Mouse (Mus musculus) heart, adult 11 months (tissue): Measurements from ENCODE around the gene Ccn6.

Experiments
- DNase-seq: peaks from one replicate; pipeline ENCODE4 v3.0.0; 2022

Gene Ccn6

DNA sequence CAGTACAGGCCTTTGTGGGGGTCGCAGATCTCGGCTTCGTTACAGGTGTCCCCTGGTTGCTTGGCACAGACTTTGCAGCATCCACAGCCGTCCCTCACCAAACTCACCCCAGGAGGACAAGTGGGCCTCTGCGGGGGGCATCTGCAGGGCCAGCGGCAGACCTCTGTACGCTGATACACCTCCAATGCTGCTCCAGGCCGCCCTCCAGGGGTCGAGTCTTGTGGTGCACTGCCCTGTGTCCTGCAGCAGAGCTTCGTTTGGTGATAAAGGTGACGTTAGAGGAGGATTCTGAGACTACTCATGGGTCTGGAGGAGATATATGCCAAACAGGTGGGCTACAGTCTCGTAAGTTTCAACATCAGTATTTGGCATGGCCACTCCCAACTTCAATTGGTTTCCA, 5.3 kb downstream of the Ccn6 start:
- DNase-seq = peak; percentile 80

DNA sequence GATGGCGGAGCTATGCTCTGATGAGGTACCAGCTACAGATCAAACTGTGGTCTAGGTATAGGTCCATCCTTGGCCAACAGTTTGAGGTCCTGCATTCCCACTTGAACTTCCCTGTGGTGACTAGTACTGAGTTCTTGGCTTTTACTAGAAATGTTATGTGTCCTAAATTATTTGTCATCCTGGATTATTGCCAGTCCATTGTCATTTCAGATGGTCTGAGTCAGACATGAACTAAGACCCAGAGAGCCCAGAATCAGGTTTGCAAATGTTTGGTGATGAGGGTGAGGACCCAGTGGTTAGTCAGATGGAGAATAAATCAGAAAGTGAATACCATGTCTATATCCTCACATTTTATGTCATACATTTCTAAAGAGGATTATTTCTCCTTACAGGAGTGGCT, 6.3 kb downstream of the Ccn6 start:
- peak; percentile 39 for DNase-seq

DNA sequence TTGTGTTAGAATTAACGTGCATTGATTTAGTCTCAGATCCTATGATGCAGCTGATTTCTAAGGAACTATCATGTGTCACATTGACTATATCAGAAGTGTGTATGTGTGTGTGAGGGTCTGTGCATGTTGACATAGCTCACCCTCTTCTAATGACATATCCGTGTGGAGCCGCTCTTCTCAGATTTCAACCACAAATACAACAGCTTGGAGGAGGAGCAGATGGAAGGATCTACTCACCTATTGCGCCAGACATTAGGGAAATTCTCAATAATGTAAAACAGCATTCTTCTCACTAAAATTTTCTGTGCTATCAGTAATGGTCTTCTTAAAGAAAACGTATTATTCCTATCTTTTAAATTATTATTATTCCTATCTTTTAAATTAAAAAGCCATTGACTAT, 6.9 kb downstream of the Ccn6 start:
- DNase-seq = peak; percentile 19

DNA sequence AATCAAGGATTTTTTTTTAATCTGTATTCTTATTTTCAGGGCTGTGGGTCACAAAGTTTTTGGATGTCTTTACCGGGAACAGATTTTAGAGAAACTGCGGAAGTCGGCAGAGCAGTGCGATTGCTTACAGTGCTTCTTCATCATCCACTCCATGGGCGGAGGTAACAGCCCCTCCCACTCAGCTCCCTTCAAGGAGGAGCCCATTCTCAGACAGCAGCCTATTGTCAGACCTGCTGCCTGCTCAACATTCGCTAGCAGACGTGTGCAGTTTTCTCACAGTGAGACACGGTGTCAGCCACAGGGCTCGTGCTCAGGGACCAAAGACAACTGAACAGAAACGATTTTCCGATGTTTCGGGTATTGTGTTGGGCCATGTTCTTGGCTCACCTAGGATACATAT, 21.4 kb downstream of the Ccn6 start:
- DNase-seq = no peak

DNA sequence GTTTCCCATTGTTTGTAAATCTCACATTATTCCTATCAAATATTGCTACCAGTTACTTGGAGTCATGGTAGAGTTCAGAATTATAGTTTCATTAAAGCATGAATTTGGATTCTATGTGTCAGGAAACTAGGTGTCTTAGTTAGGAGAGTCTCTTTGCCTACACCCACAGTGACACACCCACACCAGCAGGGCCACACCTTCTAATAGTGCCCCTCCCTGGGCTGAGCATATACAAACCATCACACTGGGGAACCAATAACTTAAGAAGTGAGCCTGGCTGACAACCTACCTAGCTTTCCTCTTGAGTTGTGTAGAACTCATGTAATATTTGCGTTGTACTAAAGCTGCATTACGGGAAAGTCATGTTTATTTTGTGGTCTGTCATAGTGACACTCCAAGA, 22.2 kb downstream of the Ccn6 start:
- no peak for DNase-seq

DNA sequence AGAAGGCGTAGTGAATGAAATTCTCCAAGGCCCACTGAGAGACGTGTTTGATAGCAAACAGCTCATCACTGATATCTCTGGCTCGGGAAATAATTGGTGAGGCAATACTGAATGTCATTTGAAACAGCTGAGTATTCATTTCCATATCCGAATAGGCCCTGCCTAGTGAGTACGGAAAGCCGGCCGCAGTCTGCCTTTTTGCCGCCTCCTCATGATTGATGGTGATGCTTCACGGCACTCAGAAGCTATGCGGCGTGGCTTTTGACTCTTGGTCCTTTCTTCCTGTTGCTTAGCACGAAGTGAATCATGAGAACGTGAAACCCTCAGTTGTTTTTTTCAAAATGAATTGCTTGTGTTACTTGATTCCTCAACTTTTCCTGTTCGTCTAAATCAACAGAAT, 22.8 kb downstream of the Ccn6 start:
- no peak for DNase-seq

DNA sequence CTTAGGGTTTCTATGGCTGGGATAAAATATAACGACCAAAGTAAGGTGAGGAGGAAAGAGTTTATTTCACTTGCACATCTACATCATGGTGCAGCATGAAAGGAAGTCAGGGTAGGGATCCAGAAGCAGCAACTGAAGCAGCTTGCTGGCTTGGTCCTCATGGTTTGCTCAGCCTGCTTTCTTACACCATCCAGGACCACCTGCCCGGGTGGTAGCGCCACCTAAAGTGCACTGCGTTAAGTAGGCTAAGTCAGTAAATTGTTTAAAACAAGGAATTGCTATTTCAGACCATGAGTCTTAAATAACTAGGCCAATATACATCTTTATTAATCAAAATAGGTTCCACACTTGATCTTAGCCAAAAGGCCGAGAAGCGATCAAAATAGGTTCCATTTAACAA, 24.8 kb downstream of the Ccn6 start:
- no peak for DNase-seq

DNA sequence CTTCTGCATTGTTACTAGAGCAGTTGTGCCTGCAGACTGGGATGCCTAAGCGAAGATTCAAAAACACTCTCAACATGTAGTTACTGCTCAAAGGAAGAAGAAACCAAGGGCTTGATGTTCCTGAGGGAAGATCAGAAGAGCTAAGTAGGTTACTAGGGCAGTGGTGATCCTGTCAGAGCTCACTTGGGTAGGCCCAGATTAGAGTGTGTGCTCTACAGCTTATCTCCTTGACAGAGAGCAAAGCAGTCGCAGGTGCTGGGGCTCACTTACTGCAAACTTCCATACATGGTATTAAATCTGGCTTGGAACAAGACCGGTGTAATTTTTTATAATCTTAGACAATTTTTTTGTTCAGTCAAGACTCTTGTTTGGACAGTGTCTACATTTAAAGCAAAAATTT, 25.8 kb downstream of the Ccn6 start:
- no peak for DNase-seq

DNA sequence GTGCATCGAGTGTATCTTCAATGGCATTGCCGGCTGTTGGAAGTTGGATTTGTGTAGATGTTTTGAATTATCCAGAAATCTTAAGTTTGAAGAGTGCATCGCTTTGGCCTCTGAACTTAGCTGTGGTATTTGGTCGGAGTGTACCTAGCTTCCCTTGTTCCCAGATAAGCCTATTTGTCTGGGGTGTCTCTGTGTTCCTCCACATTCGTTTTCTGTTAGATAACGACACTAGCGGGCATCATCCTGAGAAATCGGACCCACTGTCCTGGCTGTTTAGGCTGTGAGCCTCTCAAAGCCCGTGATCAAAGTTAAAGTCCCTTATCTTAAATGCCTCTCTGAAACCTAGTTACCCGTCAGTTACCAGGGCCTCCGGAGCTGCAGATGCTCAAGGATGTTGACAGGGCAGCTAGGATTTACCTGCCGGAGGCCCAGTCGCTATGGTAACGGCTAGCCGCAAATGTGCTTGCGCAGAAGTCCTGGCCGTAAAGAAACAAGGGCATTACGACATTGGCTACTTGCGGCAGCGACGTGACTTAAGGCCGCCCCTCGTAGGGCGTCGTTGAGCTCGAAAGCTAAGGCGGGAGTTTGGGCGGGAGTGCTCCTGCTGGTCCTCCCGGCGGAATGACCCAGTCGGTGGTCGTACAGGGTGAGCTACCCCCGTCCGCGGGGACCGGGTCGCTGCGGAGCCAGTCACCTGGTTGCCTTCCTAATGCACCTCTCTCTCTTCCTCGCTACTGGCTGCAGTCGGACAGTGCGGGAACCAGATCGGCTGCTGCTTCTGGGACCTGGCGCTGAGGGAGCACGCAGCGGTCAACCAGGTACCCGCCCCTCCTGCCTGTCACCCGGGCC, 29.9 kb downstream of the Ccn6 start, which contains the start of the genes Fam229b and Tube1:
Gene Fam229b (minus strand): TSS at position 453 of the 849 bp plus-strand sequence.
Gene Tube1 (plus strand): TSS at position 515 of the 849 bp plus-strand sequence.
- peak; percentile 99 for DNase-seq

DNA sequence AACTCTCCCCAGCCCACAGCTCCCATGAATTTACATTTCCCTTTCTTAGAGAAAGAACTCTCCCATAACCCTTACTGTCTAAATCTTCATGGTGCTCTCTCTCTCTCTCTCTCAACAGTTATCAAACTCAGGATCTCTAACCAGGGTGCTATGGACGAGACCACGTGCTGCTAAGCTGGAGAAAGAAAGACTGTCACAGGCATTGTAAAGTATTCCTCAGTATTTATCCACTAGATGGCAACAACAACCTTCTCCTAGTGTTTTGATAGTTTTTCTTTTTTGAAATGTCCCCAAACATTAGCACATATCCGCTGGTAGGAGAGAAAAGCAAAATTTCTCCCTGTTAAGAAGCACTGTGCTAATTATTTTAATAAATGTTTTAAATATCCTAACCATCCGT, 42.2 kb downstream of the Ccn6 start:
- no peak for DNase-seq

DNA sequence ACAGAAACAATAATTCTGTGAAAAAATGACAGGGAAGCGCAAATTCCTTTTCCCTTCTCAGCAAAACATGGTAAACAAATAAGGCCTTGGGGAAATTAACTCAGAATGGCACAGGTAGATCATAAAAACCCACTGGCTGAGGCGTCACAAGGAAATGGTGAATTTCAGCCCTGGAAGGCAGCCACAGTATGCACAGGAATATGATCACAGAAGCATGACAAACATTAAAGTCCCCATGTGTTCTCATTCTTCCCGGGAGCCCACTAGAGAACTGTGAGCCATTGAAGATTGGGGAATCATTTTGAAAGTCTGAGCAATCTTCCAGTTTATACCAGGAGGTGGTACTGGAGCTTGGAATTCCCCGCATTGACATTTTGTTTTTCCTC, 54.1 kb downstream of the Ccn6 start:
- no peak for DNase-seq

DNA sequence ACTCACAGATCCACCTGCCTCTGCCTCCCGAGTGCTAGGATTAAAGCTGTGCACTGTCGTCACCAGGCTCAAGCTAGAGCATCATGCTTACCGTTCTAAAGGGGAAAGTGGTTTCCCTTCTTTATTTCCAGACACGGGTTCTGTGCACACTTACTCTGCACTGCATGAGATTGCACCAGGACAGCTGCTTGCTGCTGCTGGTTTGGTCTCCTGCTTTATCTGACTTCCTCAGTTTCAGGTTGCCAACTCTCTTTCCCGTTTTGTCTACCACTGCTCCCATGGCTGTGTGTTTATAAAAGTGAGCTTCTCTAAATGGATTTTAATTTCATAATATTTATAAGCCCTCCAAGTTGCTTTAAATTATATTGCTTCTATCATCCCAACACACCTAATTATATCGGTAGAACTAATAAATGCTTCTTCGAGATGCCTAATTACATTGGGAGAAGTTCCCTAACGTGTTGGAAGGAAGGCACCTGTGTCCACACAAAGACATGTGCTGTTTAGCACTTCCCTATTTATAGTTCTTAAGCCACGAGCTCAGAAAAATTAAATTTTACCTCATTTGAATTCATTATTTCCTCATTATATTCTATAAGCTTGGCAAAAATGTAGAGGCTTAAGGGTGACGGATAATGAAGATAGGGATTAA, 54.6 kb downstream of the Ccn6 start:
- DNase-seq = no peak

DNA sequence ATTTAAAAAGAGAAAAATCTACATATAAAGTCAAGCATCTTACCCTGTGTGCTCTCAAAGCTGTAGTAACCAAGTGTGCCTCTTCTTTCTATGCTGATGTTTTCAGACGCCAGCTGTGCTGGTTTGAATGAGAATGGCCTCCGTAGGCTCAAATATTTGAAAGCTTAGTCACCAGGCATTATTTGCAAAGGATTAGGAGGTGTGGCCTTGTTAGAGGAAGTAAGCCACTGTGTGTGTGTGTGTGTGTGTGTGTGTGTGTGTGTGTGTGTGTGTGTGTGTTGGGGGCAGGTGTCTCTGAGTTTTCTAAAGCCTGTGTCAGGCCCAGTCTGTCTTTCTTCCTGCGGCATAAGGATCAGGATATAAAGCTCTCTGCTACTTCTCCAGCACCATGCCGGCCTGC, 56.7 kb downstream of the Ccn6 start:
- DNase-seq = no peak

DNA sequence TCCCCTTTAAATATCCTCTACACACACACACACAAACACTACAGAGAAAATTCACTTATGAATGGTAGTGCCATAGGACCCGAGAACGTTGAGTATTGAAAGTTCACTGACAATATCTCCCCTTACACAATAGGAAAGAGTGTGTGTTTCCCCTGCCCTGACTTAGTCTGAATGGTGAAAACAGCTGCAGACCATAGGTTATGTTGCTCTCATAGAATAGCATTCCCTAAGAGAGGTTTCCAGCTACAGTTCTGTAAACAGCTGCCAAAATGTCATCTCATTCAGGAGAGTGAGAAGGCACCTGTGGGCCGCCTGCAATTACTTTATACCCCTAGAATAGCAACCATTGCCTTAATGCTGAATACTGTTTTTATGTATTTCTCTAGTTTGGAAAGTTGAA, 57.2 kb downstream of the Ccn6 start:
- no peak for DNase-seq

DNA sequence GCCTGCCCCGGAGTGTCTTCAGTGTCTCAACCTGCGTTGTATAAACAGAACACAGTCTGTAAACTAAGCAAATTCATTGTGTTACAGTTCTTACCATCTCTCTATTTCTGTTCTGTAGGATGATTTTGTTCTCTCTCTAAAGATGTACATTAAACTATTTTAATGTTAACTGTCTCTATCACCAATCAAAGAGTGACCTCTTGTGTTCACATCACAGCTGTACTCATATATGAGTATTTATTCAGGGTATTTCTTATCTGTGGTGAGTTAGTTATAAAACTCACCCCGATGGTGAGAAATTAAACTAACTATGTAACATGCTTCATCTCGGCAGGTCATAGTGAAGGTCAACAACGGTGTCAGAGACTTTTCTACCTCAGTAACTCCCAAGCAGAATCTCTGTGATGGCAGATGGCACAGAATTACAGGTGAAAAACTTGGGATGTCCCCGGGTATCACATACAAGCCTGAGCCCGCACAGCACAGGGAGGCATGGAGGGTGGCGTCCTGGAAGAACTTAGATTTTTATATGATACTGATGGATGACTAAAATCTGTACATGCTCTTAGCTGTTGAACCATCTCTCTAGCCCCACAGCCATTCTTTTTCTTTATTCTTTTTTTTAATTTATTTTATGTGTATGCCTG, 58.7 kb downstream of the Ccn6 start:
- peak; percentile 69 for DNase-seq
